Mouse (Mus musculus) adrenal gland, adult 2 months (tissue): ENCODE measurements around the gene Zfp768. TPM values are rescaled to one million over a fixed set of nuclear protein-coding genes. Genes with fewer than 3 reads are reported as not detected.
"Not testable (repeated sequence)": the region's sequence is repeated elsewhere in the genome, so short reads cannot be mapped to it uniquely, and the experiment has no call there.

ENCODE experiments used
- DNase-seq: peaks from one replicate; pipeline ENCODE4 v3.0.0; 2021
- polyA plus RNA-seq: library from polyadenylated mRNA; depleted of rRNA; stranded (reverse); fragments of >200 nt; gene quantifications from 2 replicates; pipeline ENCODE4 v1.2.3, GENCODE M21; 2012
- total RNA-seq, 2 experiments: library from RNA; stranded (reverse); gene quantifications; 2 replicates each; pipeline ENCODE4 v1.2.3; 2021

Gene Zfp768
- total and polyA plus RNA-seq, 3 experiments: 30.5 to 52.5 (median 32.3) TPM

- DNase-seq: no peak
Measured at GRCm38 (mm10) chr7:127357871-127358270, 12.5 kb upstream of the Zfp768 start.

GRCm38 (mm10) chr7:127355796-127356195 is 10.4 kb upstream of the Zfp768 start:
- DNase-seq: no peak

GRCm38 (mm10) chr7:127351230-127352004 is 6.0 kb upstream of the Zfp768 start:
- DNase-seq: no peak

GRCm38 (mm10) chr7:127346676-127347075 is 1.3 kb upstream of the Zfp768 start:
- no peak for DNase-seq

- no peak for DNase-seq
Measured at GRCm38 (mm10) chr7:127345092-127345491, 297 bp downstream of the Zfp768 start.

- DNase-seq: peak; percentile 25
Measured at GRCm38 (mm10) chr7:127344371-127344770, 1.0 kb downstream of the Zfp768 start.

GRCm38 (mm10) chr7:127343351-127344019 is 1.9 kb downstream of the Zfp768 start:
- peak; percentile 12 for DNase-seq

- DNase-seq: no peak
Measured at GRCm38 (mm10) chr7:127342888-127343287, 2.5 kb downstream of the Zfp768 start.

- no peak for DNase-seq
Measured at GRCm38 (mm10) chr7:127342332-127342731, 3.1 kb downstream of the Zfp768 start.

- DNase-seq: not testable (repeated sequence)
Measured at GRCm38 (mm10) chr7:127341861-127342260, 3.5 kb downstream of the Zfp768 start.

GRCm38 (mm10) chr7:127341356-127341755 is 4.0 kb downstream of the Zfp768 start:
- DNase-seq: no peak

GRCm38 (mm10) chr7:127337636-127338035 is 7.8 kb downstream of the Zfp768 start:
- DNase-seq: no peak

- no peak for DNase-seq
Measured at GRCm38 (mm10) chr7:127335604-127336003, 9.8 kb downstream of the Zfp768 start.

- no peak for DNase-seq
Measured at GRCm38 (mm10) chr7:127333240-127333639, 12.1 kb downstream of the Zfp768 start.

- DNase-seq: no peak
Measured at GRCm38 (mm10) chr7:127326685-127327084, 18.7 kb downstream of the Zfp768 start.

- no peak for DNase-seq
Measured at GRCm38 (mm10) chr7:127325550-127325949, 19.8 kb downstream of the Zfp768 start.

- no peak for DNase-seq
Measured at GRCm38 (mm10) chr7:127324944-127325343, 20.4 kb downstream of the Zfp768 start.

GRCm38 (mm10) chr7:127322085-127322484 is 23.3 kb downstream of the Zfp768 start:
- no peak for DNase-seq

GRCm38 (mm10) chr7:127321106-127321505 is 24.3 kb downstream of the Zfp768 start:
- DNase-seq: no peak

GRCm38 (mm10) chr7:127313912-127314311 is 31.5 kb downstream of the Zfp768 start:
- no peak for DNase-seq

GRCm38 (mm10) chr7:127309951-127310350 is 35.4 kb downstream of the Zfp768 start:
- DNase-seq: no peak

- DNase-seq: peak; percentile 32
Measured at GRCm38 (mm10) chr7:127308887-127309286, 36.5 kb downstream of the Zfp768 start.

- DNase-seq: no peak
Measured at GRCm38 (mm10) chr7:127308431-127308830, 37.0 kb downstream of the Zfp768 start.
